Mouse (Mus musculus) small intestine, adult 2 months (tissue): ENCODE results near the gene Helz.

Experiments used
- CTCF ChIP-seq: fragments of 200-500 bp; IDR thresholded peaks from 2 replicates; pipeline ENCODE4 v1.5.1; 2012; ENCODE audit warnings: low read depth, mild to moderate bottlenecking, control low read depth, inconsistent platforms, low read length, moderate library complexity, mixed read lengths; ENCODE audit not compliant: insufficient replicate concordance, insufficient read length; ENCODE audit errors: extremely low read depth
- POLR2A ChIP-seq: fragments of 200-500 bp; IDR thresholded peaks from 2 replicates; pipeline ENCODE4 v1.6.1; 2012; ENCODE audit warnings: low read depth, mild to moderate bottlenecking, control low read depth, inconsistent platforms, low read length, moderate library complexity

GRCm38 (mm10) chr11:107625746-107626145, 78.0 kb downstream of the Helz start:
- no peak for TF ChIP-seq CTCF
- TF ChIP-seq POLR2A, result no peak
